ENCODE assay signal across 22 mouse cellular contexts in the genomic region with DNA sequence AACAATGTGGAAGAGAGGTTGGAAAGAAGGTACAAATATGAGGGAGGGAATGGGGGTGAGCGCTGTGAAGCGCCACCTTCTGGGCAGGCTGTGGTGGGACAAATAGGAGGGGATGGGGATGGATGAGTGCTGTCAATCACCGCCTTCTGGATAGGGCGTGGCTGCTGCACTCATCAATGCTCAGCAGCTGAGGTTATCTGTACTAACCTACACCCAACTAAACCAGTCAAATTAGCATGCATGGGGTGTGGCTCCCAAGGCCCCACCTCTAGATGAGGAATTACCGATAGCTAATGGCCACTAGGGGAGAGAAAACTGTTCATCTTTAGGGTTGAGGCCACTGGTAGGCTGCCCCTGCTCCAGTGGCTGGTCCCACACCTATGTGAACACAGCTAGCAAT.
DNase-seq lines count a peak whose midpoint lies in the region; ATAC-seq and TF ChIP-seq lines count a peak whose summit lies in the region.
"Had no signal": no experiment of that assay in that cellular context is flagged by ENCODE, and none has a peak within 500 bp of the region (broad histone marks: within the 10 kb centered on the region; RNA-seq: fewer than 3 reads in every experiment).

No protein-coding gene starts in this region.

- no peak overlapping the region for H3K9ac ChIP-seq in intestine, postnatal 0 days (ENCODE audit: low read depth, low read length)
- H3K9ac ChIP-seq in intestine, embryonic 16.5 days (ENCODE audit: low read depth, low read length) = no peak overlapping the region
- H3K9ac ChIP-seq: embryonic facial prominence, embryonic 12.5 days; limb, embryonic 15.5 days; lung, embryonic 15.5 days; midbrain, embryonic 15.5 days; neural tube, embryonic 15.5 days had no signal

- TF ChIP-seq POLR2A in testis, adult 2 months (IDR thresholded peaks at IDR 0.05; ENCODE audit: control insufficient read depth, low read depth, low read length) = no peak

- H3K4me3 ChIP-seq in intestine, postnatal 0 days (ENCODE audit: low read depth, low read length) = no peak overlapping the region
- H3K4me3 ChIP-seq in intestine, embryonic 16.5 days (ENCODE audit: low read length) = no peak overlapping the region
- no peak overlapping the region for H3K4me3 ChIP-seq in testis, adult 2 months (ENCODE audit: control insufficient read depth, low read depth, low read length)
- H3K4me3 ChIP-seq: embryonic facial prominence, embryonic 12.5 days; heart, embryonic 10.5 days; limb, embryonic 15.5 days; lung, embryonic 15.5 days; midbrain, embryonic 15.5 days; myocyte; neural tube, embryonic 15.5 days had no signal

- no peak for ATAC-seq in intestine, postnatal 0 days
- no peak for ATAC-seq in intestine, embryonic 16.5 days
- ATAC-seq: forebrain, embryonic 16.5 days; hindbrain, embryonic 16.5 days; midbrain, embryonic 15.5 days had no signal

- no peaks in the 10 kb centered on the region for H3K27me3 ChIP-seq in intestine, postnatal 0 days (replicated peaks; ENCODE audit: control insufficient read depth, insufficient read depth, low read length)
- no peaks in the 10 kb centered on the region for H3K27me3 ChIP-seq in intestine, embryonic 16.5 days (replicated peaks; ENCODE audit: control insufficient read depth, insufficient read depth, low read length)
- no peaks in the 10 kb centered on the region for H3K27me3 ChIP-seq in testis, adult 2 months (ENCODE audit: control insufficient read depth, insufficient read depth, low read length)
- H3K27me3 ChIP-seq: embryonic facial prominence, embryonic 12.5 days; limb, embryonic 15.5 days; lung, embryonic 15.5 days; midbrain, embryonic 15.5 days; neural tube, embryonic 15.5 days had no signal

- 0 out of 2 replicates have a peak, but pooled peaks have one; percentile 13 for TF ChIP-seq CTCF in intestine, postnatal 0 days (IDR thresholded peaks at IDR 0.05; ENCODE audit: low read depth)
- TF ChIP-seq CTCF in testis, adult 2 months (IDR thresholded peaks at IDR 0.05; ENCODE audit: control insufficient read depth, insufficient read depth, insufficient replicate concordance, low read depth, low read length) = 0 out of 2 replicates have a peak, but pooled peaks have one; percentile 6

- no peaks in the 10 kb centered on the region for H3K4me1 ChIP-seq in intestine, postnatal 0 days (replicated peaks; ENCODE audit: control insufficient read depth, insufficient read depth, low read length)
- H3K4me1 ChIP-seq in intestine, embryonic 16.5 days (ENCODE audit: control insufficient read depth, insufficient read depth, low read length) = peaks cover 5% of the 10 kb centered on the region
- no peaks in the 10 kb centered on the region for H3K4me1 ChIP-seq in testis, adult 2 months (ENCODE audit: control insufficient read depth, insufficient read depth, low read length)

- H3K27ac ChIP-seq in intestine, postnatal 0 days (ENCODE audit: low read depth, low read length) = no peak overlapping the region
- no peak overlapping the region for H3K27ac ChIP-seq in intestine, embryonic 16.5 days (ENCODE audit: low read length)
- H3K27ac ChIP-seq in testis, adult 2 months (ENCODE audit: control insufficient read depth, insufficient read depth, low read depth, low read length) = no peak overlapping the region
- H3K27ac ChIP-seq: embryonic facial prominence, embryonic 12.5 days; heart, embryonic 10.5 days; limb, embryonic 15.5 days; midbrain, embryonic 15.5 days; neural tube, embryonic 15.5 days had no signal

- H3K36me3 ChIP-seq in intestine, postnatal 0 days (ENCODE audit: control insufficient read depth, insufficient read depth) = no peaks in the 10 kb centered on the region
- H3K36me3 ChIP-seq in intestine, embryonic 16.5 days (ENCODE audit: control insufficient read depth, insufficient read depth, low read length) = no peaks in the 10 kb centered on the region
- no peaks in the 10 kb centered on the region for H3K36me3 ChIP-seq in testis, adult 2 months (ENCODE audit: control insufficient read depth, insufficient read depth, low read length)
- H3K36me3 ChIP-seq: embryonic facial prominence, embryonic 12.5 days; heart, embryonic 10.5 days; limb, embryonic 15.5 days; lung, embryonic 15.5 days; midbrain, embryonic 15.5 days; neural tube, embryonic 15.5 days had no signal

- DNase-seq in testis, postnatal 10 days (ENCODE audit: low spot score) = no peak
- DNase-seq in R1 (ENCODE audit: low read depth, low spot score) = peak; percentile 84
- no peak for DNase-seq in urinary bladder, postnatal 4 days (ENCODE audit: low spot score in 2 of 2)
- DNase-seq in neural tube, embryonic 10.5 days (ENCODE audit: extremely low spot score, low spot score) = no peak
- DNase-seq: adrenal gland, adult 2 months; cerebellum, adult 8-10 months; gastrocnemius, postnatal 25 days; kidney, adult 2 months; kidney, postnatal 25 days; spleen, adult 18-20 months had no signal

- no peaks in the 10 kb centered on the region for H3K9me3 ChIP-seq in intestine, postnatal 0 days (ENCODE audit: control insufficient read depth)
- no peaks in the 10 kb centered on the region for H3K9me3 ChIP-seq in intestine, embryonic 16.5 days (ENCODE audit: control insufficient read depth, low read length)
- H3K9me3 ChIP-seq: embryonic facial prominence, embryonic 12.5 days; heart, embryonic 10.5 days; limb, embryonic 15.5 days; lung, embryonic 15.5 days; midbrain, embryonic 15.5 days; neural tube, embryonic 15.5 days had no signal

- H3K4me2 ChIP-seq in intestine, postnatal 0 days (replicated peaks; ENCODE audit: low read depth) = no peak overlapping the region
- H3K4me2 ChIP-seq in intestine, embryonic 16.5 days (ENCODE audit: low read depth, low read length) = no peak overlapping the region
- H3K4me2 ChIP-seq: embryonic facial prominence, embryonic 12.5 days; limb, embryonic 15.5 days; lung, embryonic 15.5 days; midbrain, embryonic 15.5 days; neural tube, embryonic 15.5 days had no signal

- WGBS in intestine, postnatal 0 days = 74% methylated on average over 5 of the region's 5 CpGs
- 73% methylated on average over 5 of the region's 5 CpGs for WGBS in intestine, embryonic 16.5 days
